Mouse (Mus musculus) kidney, adult 2 months (tissue): ENCODE measurements around the gene Tenm3.

Experiments
- CTCF ChIP-seq: fragments of 200-500 bp; conservative IDR thresholded peaks from 2 replicates; pipeline ENCODE4 v1.5.1; 2011; ENCODE audit warnings: low read depth, mild to moderate bottlenecking, control low read depth, low read length, moderate library complexity, mixed read lengths; ENCODE audit not compliant: insufficient read depth, insufficient read length
- POLR2A ChIP-seq: fragments of 200-500 bp; IDR thresholded peaks from one replicate; pipeline ENCODE4 v1.6.1; 2011; ENCODE audit warnings: low read depth, low read length, control low read depth

- TF ChIP-seq CTCF: no peak
- TF ChIP-seq POLR2A: no peak
Measured at GRCm38 (mm10) chr8:48300061-48300460, 543.7 kb downstream of the Tenm3 start.
